Mouse (Mus musculus): ENCODE data around the gene Hmcn1.

Hmcn1 gene

DNA sequence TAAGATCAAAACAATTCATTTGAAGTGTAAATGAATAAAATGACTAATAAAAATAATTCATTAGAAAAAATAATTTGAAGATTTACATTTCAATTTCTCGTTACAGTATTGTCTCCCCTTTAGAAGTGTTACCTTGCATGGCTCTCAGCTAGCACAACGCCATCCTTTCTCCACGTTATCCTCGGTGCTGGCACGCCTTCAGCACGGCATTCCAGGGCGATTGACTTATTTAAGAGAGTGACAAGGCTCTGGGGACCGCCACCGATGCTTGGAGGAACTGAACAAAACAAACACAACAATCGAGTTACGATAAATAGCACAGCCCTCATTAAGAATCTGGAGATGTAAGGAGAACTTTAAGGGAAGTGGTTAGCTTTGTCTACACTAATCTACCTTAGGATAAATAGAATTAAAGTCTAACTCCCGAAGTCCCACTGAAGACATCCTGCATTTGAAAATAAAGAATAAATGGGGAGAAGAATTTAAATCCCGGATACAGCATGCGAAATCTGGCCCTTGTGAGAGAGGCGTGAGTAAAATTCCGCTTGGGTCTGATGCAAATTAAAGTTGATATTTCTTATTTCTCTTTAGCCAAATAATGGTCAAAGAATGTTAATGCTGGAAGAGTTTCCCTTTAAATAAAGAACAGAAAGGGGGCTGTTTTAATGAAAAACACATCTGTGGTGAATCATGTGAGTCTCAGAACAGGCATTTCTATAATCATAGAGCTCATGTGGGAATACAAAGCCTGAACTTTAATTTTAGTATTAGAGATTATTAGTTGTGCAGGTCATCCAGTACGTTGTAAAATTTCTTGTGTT, 362.0 kb downstream of the Hmcn1 start:
- DNase-seq = no peak

DNA sequence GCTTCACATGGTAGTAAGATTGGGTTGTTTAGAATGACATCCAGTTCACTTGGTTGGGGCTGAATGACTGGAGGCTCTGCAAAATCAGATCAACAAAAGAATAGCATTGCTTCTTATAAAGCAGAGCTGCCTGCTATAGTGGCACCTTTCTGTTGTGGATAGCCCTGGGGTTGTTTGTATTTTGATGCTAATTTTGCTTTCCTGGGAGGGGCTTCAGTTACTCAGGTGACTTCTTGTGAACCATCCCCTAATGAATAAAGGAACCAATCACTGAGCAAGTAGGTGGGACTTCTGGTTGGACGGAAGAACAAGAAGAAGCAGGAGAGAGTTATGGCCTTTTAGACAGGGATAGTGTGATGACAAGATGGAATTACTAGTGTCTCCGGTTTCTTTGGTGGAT, 370.0 kb downstream of the Hmcn1 start:
- no peak for DNase-seq

DNA sequence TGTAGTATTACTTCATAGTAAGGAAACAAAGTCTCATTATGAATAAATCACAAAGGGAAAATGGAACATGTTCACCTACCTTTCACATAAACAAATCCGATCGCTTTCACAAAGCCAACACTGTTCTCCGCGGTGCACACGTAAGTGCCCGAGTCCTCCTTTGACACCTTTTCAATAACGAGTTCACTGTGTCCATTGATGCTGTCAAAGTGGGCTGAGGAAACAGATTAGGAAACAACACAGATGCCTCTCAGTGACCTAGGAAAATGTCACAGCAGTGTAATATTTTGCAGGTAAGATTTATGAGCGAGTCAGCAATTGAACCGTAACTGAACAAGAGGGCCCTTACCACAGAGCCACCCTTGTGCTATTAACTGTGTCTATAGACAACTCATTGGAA, 382.7 kb downstream of the Hmcn1 start:
- DNase-seq = no peak

DNA sequence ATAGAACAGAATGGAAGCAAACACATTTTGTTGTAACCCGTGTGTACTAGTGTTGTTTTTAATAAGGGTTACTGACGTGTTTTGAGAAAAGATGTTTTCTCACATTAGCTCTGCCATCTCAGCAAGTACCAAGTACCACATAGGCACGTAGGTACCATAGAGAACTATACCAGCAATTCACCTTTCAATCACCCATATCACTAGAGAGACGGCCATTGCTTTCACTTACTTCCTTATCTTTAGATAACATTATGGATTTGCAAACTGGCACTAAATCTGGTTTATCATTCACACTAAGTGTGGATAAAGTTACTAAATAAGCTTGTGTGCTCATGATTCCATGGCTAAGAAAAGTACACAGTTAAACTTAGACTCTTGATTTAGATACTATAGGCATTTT, 387.1 kb downstream of the Hmcn1 start:
- DNase-seq = no peak

DNA sequence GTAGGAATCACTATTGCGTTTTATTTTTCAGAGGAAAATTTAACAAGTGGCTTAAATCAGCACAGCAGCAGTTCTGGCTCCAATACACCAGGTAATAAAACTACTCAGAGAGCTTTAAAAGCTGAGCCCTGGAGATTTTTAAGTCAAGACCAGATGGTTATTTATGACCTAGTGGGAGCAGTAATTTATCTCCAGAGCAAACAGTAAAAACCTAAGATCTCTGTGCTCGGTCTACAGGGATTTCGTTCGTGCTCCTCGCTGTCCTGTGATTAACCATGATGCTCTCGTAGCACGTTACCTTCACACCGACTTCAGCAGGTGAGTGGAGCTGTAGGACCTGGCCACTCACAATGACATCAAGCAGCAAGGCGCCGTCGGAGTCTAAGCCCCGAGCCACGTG, 399.6 kb downstream of the Hmcn1 start:
- no peak for DNase-seq

DNA sequence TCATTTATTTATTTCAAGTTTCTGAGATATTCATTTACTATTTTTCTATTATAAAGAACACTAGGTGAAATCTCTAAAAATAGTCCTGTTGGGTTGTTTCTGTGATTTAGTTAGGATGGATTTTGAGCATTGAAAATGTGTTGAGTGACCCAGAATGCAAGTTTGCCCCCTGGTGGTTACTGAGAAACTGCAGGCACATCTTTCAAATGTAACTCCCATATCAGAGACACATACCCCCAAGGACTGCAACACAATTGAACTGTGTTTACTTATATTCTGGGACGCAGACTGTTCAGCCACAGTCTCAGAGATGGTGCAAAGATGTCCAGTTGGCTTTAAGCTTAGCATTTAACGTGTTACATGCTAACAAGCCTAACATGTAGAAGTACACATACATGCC, 402.0 kb downstream of the Hmcn1 start:
- peak; percentile 19 to 24 for DNase-seq

DNA sequence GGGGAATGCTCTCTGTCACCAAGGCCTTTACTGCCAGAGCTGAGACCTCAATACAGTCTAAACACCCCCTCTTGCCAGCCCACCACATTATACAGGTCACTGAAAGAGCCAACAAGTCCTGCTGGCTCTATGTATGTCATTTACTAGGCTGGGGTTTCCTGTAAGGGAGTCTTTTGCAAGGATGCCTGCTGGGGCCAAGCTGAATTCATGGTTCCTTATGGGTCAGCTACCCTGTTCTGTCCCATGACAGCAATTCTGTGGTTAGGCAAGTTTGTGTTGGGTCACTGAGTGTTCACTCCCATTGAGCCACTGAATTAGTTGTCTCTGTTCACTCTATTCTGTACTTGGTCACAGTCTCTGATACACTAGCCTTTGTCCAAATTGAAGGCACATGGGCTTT, 405.8 kb downstream of the Hmcn1 start:
- no peak for DNase-seq

DNA sequence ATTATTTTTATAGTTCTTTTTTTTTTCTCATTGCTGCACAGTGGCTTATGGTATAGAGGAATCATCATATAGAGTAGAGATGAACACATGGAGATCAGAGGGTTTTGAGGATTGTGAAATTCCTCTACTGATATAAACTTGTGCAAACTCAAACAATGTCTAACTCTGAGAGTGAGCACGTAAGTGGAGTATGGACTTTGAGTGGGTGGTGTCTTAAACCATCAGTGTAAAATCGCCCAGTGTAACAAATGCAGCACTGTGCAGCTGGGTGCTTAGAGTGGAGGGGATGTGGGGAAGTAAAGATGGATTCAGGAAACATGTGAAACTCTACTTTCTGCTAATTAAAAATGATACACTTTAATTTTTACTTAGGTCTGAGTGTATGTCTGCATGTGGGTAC, 408.8 kb downstream of the Hmcn1 start:
- no peak for DNase-seq

DNA sequence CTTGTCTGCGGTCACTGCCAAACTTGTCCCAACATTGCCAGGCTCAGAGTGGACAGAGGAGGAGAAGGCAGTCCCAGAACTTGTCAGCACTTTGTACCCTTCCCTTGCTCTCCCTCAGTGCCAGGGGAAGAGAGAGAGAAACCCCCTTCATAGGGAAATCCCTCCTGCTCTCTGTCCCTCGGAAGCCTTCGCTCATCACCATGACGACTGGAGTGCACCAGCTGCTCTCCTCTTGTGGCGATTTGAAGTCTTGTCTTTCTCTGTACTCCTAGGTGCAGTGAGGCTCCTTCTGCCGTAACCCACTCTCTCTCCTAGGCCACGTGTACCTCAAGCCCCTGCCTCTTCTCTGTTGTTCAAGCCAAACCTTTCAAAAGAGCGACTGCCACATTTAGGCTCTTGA, 409.5 kb downstream of the Hmcn1 start:
- no peak for DNase-seq

DNA sequence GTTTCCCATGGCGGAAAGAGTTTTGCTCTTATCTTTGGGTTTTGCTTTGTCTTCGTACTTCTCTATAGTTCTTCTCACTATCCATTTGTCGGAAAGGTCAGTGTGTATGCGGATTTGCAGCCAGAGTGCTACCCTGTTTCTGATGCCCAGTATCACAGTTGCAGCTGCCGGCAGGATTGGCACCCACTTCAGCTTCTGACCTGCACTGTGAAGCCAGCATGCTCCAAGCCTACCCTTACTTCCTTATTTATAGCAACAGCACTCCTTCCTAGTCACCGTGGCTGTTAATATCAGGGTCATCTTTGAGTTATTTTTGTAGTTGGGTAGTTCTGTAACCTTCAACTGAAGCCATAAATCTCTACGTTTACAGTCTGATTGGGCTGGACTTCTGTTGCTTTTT, 412.7 kb downstream of the Hmcn1 start:
- DNase-seq = no peak

DNA sequence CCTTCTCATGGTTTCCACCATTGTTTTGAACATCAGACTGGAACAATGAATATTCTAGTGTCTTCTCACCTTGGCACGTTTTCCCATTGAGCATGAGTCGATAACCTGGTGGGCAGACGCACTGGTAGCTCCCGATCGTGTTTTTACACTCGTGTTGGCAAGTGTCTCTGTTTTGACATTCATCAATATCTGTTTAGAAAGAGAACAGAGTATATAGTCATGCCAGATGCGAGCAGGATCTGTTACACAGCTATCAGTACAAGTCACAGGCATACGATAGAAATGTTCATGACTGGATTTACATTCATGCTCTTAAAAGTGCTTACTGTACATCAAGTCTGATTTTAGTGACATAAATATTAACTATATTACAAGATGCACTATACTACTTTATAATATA, 419.8 kb downstream of the Hmcn1 start:
- no peak for DNase-seq

DNA sequence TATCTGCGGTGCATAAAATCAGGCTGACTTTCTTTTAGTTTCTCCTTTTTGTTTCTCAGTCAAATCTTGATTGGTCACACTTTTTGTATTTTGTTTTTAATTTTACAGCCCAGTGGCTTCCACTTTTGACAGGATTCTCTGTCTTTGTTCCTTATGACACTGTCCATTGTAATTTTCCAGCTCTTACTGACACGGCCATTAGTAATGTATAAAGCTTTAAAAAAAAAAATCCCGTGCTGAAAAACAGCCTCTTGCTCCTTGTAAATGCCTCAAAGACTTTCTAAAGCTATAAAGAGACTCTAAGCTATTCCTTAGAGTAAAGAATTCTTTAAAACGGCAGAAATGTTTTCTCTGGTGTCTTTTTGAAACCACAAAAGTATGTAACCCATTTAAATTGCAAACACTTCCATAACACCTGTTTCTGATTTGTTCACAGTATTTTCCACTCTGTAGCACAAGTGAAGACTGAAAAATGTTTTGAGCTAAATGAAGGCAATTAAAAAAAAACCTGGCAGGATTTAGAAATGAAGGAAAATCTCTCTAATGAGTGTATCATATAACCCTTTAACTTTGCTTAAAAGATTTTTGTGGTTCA, 422.6 kb downstream of the Hmcn1 start:
- DNase-seq = no peak

DNA sequence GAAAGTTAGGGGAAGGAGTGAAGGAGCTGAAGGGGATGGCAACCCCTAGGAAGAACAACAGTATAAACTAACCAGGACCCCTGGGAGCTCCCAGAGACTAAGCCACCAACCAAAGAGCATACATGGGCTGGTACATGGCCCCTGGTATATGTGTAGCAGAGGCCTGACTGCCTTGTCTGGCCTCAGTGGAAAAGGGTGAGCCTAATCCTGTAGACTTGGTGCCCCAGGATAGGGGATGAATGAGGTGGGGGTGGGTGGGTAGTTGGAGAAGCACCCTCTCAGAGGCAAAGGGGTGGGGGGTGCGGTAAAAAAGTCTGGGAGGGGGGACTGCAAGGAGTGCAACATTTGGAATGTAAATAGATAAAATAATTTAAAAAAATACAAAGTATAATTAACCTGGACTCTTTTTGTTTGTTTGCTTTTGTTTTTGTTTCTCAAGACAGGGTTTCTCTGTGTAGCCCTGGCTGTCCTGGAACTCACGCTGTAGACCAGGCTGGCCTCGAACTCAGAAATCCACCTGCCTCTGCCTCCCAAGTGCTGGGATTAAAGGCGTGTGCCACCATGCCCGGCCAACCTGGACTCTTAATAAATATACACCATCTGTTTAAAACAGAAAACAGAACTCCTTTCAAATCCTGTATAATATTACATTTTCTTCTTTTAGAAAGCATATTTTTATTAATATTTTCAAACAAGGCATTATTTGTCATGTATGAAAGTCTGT, 423.3 kb downstream of the Hmcn1 start:
- no peak for DNase-seq

DNA sequence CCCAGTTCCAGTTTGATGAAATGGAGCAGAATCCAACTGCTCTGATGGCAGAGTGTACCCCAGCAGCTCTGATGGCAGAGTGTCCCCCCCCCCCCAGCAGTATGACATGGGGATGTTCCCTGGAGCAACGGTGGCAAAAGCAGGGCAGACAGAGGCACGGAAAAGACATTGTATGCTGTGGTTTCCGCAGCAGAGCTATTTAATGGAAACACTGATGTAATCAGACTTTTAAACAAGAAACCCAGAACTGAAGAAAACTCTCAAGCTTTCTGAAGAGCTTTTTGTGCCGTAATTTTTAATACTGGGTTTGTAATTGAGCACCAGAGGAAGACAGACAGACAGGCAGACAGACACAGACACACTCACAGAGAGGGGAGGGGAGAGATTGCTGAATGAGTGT, 426.9 kb downstream of the Hmcn1 start:
- DNase-seq = no peak

DNA sequence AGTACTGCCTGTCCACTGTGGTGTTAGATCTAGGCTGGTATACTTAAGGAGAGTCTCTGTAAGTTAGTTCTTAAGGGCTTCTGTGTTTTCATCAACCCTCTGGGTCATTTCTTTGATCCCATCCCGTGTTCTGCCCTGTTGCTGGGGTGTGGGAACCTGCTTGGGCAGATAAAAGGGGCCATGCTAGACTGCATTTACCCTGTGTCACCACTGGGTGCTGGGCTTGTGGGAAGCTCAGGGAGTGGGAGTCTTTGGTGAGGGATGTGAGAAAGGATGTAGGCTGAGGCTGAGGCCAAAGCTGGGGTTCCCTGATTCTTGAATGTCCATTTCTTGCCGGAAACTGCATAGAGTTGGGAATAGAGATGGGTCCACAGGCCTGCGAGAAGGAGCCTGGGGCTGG, 436.6 kb downstream of the Hmcn1 start:
- DNase-seq = no peak

DNA sequence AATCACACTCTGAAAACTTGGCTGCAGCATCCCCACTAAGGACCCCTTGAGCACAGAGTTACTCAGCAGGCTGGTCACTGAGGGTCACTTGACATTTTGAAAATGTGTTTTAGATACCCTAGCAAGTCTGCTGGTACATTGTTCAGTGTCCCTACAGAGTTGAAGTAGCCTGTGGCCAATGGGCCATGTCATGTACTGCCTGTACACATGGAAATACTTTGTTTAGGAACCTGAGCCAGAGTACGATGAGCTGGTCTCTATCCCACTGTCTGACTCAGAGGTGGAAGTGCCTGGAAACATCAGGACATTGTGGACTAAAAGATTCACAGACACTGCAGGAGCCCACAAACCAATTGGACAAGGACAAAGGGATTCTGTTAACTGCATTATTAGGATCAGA, 441.8 kb downstream of the Hmcn1 start:
- DNase-seq = no peak

DNA sequence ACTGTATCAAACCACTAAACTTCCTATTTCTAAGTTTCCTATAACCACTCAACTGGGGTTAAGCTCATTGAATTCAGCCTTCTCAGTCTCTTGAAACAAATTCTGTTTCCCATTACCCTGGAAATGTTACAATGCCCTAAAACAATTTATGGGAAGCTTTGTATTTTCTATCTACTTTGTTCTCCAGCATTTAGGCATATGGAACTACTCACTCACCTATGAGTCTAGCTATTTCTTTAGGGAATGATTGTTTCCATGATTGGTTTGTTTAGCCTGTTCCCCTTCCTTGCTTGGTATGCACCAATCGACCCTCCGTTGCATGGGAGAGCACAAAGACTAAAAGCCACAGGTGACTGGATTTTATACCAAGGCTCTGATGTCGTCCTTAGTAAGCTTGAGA, 446.8 kb downstream of the Hmcn1 start:
- no peak for DNase-seq

DNA sequence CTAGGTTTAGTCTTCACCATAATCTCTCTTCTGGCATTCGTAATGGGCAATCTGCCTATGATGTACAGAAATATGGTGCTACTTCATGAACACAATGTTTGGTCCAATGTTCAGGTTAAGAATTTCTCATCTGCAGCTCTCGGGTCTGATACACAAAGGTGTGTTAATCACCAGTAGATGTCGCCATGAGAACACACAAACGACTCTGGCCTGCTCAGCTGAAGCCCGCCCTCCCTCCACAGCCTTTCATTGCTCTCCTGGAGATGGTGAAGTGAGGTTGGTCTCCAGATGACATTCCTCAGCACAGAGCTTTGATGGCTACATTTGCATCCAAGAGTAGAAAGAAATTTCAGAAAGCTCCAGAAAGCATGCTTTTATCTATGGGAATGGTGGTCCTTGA, 453.0 kb downstream of the Hmcn1 start:
- DNase-seq = no peak

DNA sequence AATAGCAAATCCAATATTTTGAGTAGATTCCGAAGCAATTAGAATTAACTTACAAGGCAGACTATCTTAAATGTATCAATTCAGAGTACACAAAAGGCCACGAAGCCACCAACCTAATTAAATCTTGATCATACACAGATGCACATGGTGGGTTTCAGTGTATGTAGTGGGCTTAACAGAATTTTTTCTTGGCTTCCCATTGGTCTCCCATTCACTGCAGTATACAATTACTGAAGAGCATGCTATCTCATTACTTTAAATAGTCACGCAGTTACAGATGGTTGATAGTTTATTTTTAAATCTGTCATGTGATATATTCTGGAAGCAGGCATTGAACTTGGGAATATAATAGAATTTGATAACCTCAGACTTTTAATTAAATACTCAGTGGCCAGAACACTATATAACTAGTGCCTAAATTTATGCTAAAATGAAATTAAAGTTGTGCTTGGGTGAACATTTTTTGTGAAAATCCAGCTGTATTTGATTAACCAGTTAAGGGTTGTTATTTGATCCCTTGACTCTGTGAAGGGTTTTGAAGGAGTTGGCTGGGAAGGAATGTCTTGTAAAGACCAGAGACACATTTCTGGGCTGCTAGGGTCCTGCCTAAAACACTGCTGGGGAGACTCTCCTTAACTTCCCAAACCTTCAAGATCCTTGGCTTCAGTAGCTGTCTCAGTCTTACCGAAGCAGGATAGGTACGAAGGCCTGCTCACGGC, 455.7 kb downstream of the Hmcn1 start:
- no peak for DNase-seq

DNA sequence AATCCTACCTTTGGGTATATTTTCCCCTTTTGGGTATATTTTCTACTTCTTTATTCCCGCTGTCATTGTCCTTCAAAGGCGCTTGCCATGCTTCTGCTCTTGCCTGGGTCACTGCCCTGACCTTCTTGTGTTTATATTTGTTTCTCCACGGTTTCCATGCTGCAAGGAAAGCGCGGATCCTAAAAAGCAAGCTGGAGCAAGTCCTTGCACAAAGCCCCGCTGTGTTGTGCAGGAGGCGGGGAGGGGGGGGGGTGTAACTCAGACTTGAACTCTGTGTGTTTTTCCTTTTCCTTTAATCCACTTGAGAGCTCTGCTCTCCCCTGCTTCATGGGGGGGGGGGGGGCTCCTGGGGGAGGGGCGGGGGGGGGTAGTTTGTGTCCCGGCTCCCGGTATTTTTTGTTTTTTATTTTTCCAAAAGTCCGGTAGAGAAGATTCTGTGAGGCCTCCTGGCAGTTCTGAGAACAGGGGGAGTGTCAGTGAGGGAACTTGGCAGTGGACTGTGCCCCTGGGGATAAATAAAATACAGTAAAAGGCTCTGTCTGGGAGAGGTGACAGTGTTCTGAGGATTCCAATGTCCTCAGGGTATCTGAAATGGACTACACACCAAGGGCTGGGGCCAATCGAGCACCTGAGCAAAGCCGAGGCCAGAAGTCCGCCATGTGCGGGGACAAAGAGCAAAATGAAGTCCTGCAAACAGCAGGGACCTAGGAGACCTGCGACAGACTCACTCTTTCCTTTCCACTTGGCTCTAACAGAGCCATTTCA, 457.3 kb downstream of the Hmcn1 start:
- no peak for DNase-seq

DNA sequence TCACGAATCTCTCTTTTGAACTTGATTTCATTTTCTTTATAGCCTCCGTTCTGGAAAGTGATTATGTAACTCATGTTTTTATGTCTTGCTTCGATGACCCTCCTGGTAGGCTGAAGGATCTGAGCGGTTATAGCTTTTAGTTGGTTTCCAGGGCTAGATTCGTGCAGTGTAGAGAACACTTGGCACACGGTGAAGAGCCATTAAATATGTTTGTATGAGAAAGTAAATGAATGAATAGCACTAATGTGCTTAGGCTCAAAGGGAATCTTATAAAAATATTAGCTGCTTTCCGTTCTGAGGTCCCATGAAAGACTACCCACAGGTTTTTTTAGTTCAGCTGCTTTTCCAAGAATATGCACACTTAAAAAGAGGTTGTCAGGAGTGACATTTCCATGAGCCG, 458.6 kb downstream of the Hmcn1 start:
- DNase-seq = no peak

DNA sequence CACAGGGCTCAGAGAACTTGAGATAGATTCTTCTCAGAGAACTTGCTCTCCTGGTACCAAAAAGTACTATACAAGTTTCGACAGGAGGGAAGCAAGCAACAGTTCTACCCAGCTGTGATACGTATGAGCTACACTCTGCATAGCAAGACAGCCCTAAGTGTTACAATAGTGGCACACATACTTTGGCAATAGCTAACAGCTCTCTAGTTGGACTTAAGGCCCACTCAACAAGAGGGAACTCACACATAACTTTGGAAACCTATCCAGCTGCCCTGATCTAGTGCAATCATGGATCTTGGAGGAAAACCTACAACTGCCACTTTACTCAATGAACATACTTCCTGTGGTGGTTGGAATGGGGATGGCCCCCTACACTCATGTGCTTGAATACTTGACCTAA, 480.2 kb downstream of the Hmcn1 start:
- DNase-seq = no peak

All from B cell, adult 2 months (primary cell).